Mouse (Mus musculus): ENCODE results near the gene Prdm15. TPM values are rescaled to one million over a fixed set of nuclear protein-coding genes. Genes with fewer than 3 reads are reported as not detected.

Prdm15 gene
- polyA plus RNA-seq, 1 experiment, result 11.0 TPM

DNA sequence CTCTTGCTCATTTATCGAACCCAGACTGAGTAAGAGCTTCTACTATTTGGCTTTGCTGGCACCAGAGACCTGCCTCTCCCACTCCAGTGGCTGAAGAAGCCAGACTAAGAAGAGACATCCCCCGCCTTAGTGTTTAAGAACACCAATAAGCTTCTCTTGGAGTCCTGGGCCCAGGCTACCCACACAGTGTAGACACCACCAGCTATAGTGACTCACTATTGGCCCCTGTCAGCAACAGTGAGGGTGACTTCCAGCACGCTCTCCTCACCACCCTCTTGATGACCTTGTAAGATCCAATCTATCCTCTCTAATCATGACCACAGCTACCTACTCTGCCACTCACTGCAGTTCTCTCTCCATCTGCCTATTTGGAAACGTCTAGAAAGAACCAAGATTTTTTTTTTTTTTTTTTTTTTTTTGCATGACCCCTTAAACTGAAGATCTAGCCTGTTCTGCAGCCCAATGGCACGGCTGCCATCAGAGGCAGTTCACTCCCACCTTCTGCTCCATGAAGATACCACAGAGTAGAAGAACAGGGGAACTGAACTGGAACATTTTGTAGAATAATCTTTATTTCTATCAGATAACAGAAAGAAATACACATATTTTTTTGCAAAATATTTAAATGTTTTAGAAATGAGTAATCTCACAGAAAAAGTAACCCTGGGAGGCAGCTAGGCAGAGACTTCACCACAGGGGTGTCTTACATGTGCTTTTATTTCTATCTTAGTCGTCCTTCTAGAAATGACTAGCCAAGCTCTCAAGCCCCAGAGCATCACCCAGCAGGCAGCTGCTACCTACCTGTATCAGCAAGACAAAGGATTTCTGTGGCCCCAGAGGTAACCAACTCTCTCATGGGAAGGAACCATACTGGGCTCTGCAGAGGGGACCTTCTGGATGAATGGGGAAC lies 17.8 kb upstream of the Prdm15 start:
- DNase-seq, result no peak
- Histone ChIP-seq H3K4me1 (ENCODE audit: control insufficient read depth, insufficient read depth, low read length) (no peaks in the 10 kb centered on the region), H3K4me3 (replicated peaks; ENCODE audit: extremely low read depth, low read depth, low read length) (no peak overlapping the region)
- no peak for TF ChIP-seq POLR2A (IDR thresholded peaks at IDR 0.05; ENCODE audit: borderline replicate concordance, extremely low read depth, low read depth, low read length)
- no peak for TF ChIP-seq CTCF (IDR thresholded peaks at IDR 0.05; ENCODE audit: insufficient read depth, low read length)
- WGBS, result 78% methylated on average over 6 of the region's 6 CpGs

GRCm38 (mm10) chr16:97863932-97864467 lies 12.3 kb upstream of the Prdm15 start:
- no peaks in the 10 kb centered on the region for H3K4me1 ChIP-seq (ENCODE audit: control insufficient read depth, insufficient read depth, low read length)
- no peak overlapping the region for H3K4me3 ChIP-seq (replicated peaks; ENCODE audit: extremely low read depth, low read depth, low read length)
- WGBS, result 80% methylated on average over 3 of the region's 3 CpGs
- TF ChIP-seq POLR2A (IDR thresholded peaks at IDR 0.05; ENCODE audit: borderline replicate concordance, extremely low read depth, low read depth, low read length) (no peak), CTCF (IDR thresholded peaks at IDR 0.05; ENCODE audit: insufficient read depth, low read length) (no peak)
- DNase-seq, result no peak

DNA sequence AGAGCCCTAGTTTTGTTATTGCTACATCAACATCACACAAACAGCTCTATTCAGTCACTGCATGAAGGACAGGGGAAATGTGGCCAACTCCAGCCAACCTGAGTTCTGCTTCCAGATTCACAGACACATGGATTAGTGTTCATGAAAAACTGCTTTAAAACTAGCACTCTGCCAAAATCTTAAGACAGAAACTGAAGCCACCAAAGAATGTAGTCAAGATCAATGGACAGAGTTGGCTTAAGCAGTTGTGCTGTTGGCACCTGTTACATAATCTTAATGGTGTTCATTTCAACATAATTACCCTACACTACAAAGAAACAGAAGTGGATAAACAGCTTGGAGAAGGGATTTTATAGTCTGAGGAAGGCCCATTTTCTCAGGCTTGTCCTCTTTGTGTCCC lies 4.4 kb upstream of the Prdm15 start:
- no peak for TF ChIP-seq CTCF (IDR thresholded peaks at IDR 0.05; ENCODE audit: insufficient read depth, low read length)
- TF ChIP-seq POLR2A (IDR thresholded peaks at IDR 0.05; ENCODE audit: borderline replicate concordance, extremely low read depth, low read depth, low read length), result no peak
- DNase-seq, result no peak
- no peak overlapping the region for H3K4me3 ChIP-seq (replicated peaks; ENCODE audit: extremely low read depth, low read depth, low read length)
- H3K4me1 ChIP-seq (ENCODE audit: control insufficient read depth, insufficient read depth, low read length), result no peaks in the 10 kb centered on the region

DNA sequence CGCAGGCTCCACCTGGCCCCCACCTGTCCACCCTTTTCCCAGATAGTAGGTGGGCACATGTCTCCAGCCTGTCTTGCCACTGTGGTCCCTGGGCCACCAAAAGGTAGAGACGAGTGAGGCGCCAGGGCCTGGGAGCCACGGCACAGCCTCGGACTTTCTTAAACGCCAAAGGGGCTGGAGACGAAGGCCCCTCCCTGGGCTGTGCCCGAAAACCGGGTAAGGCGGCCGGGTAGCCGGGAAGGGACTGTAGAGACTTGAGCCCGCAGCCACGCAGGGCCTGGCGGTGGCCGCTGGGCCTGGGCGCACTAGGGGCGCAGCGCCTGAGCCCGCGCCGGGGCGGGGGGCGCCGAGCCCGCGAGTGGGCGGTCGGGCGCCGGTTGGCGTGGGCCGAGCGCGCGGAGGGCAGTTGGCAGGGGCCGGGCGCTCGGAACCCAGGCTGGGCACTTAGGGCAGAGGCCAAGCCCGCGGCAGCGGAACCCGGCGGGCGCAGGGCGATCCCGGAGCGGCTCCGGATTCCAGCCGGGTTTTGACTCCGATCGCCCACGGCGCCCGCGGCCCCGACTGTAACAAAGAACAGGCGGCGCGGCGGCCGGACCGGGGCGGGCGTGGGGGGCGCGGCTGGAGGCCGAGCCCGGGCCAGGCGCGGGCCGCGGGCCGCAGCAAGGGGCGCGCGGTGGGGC lies 449 bp downstream of the Prdm15 start:
- peak overlapping the region; percentile 100 for H3K4me3 ChIP-seq (replicated peaks; ENCODE audit: extremely low read depth, low read depth, low read length)
- no peak for TF ChIP-seq CTCF (IDR thresholded peaks at IDR 0.05; ENCODE audit: insufficient read depth, low read length)
- TF ChIP-seq POLR2A (IDR thresholded peaks at IDR 0.05; ENCODE audit: borderline replicate concordance, extremely low read depth, low read depth, low read length), result peak; percentile 29; the same call in 1 of the 2 replicates
- DNase-seq, result peak; percentile 90
- WGBS, result under 1% methylated on average over 76 of the region's 77 CpGs
- peaks cover 6% of the 10 kb centered on the region; the same call in 1 of the 2 replicates for H3K4me1 ChIP-seq (ENCODE audit: control insufficient read depth, insufficient read depth, low read length)

- peak overlapping the region; percentile 100 for H3K4me3 ChIP-seq (replicated peaks; ENCODE audit: extremely low read depth, low read depth, low read length)
- no peak for TF ChIP-seq POLR2A (IDR thresholded peaks at IDR 0.05; ENCODE audit: borderline replicate concordance, extremely low read depth, low read depth, low read length)
- TF ChIP-seq CTCF (IDR thresholded peaks at IDR 0.05; ENCODE audit: insufficient read depth, low read length), result no peak
- no peak for DNase-seq
- WGBS, result under 1% methylated on average over 8 of the region's 11 CpGs
- peaks cover 6% of the 10 kb centered on the region; the same call in 1 of the 2 replicates for H3K4me1 ChIP-seq (ENCODE audit: control insufficient read depth, insufficient read depth, low read length)
These were observed 986 bp downstream of the Prdm15 start for GRCm38 (mm10) chr16:97850667-97851060.

GRCm38 (mm10) chr16:97848832-97849231 lies 2.8 kb downstream of the Prdm15 start:
- peaks cover 7% of the 10 kb centered on the region for H3K4me1 ChIP-seq (ENCODE audit: control insufficient read depth, insufficient read depth, low read length)
- TF ChIP-seq CTCF (IDR thresholded peaks at IDR 0.05; ENCODE audit: insufficient read depth, low read length) (no peak), POLR2A (IDR thresholded peaks at IDR 0.05; ENCODE audit: borderline replicate concordance, extremely low read depth, low read depth, low read length) (no peak)
- 81% methylated on average over 6 of the region's 6 CpGs for WGBS
- no peak overlapping the region for H3K4me3 ChIP-seq (replicated peaks; ENCODE audit: extremely low read depth, low read depth, low read length)
- DNase-seq, result no peak

DNA sequence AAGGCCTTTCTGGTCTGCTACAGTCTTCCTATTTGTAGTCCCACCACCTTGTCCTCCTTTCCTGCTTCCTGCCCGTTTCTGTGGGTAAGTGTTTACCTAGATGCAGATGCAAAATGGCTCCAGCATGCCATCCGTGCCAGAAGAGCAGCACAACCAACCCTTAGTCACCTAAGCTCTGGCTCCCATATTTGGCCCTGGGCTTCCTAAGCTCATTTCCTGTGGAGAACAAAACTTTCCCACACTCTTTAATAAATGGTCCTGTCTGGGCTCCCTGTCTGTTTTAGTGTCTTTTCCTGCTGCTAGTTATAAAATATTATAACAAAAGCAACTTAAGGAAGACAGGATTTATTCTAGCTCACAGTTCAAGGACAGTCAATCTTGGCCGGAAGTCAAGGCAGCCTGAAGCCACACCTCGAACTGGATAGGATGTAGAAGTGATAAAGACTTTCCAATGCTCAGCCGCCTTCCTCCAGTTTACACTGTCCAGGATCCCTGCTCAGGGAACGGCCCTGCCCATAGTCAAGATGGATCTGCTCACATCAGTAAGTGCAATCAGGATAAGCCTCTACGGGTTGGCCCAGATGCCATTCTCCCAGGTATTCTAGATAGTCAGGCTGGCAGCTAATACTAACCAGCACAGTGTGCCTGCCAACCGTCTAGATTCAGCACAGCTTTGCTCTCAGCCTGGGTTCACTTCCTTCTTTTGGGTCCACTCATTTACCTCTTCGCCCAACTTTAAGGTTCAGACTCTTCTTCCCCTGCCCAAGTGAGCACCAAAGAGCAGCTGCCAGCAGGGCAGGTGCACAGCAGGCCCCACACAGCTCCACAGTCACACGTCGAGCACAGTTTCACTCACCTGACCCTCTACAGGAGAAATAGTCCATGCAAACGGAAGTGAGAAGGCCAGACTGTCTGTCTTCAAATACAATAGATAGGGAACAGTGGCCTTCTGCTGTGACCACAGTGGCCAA lies 6.4 kb downstream of the Prdm15 start:
- WGBS, result 47% methylated on average over 12 of the region's 12 CpGs
- H3K4me1 ChIP-seq (ENCODE audit: control insufficient read depth, insufficient read depth, low read length), result peaks cover 7% of the 10 kb centered on the region
- DNase-seq, result no peak

GRCm38 (mm10) chr16:97832154-97832553 lies 19.5 kb downstream of the Prdm15 start:
- 85% methylated on average over 3 of the region's 3 CpGs for WGBS
- TF ChIP-seq CTCF (IDR thresholded peaks at IDR 0.05; ENCODE audit: insufficient read depth, low read length) (no peak), POLR2A (IDR thresholded peaks at IDR 0.05; ENCODE audit: borderline replicate concordance, extremely low read depth, low read depth, low read length) (no peak)
- Histone ChIP-seq H3K4me1 (ENCODE audit: control insufficient read depth, insufficient read depth, low read length) (no peaks in the 10 kb centered on the region), H3K4me3 (replicated peaks; ENCODE audit: extremely low read depth, low read depth, low read length) (no peak overlapping the region)
- no peak for DNase-seq

More for the DNA sequence above, 6.4 kb downstream of the Prdm15 start:
- TF ChIP-seq POLR2A (IDR thresholded peaks at IDR 0.05; ENCODE audit: borderline replicate concordance, extremely low read depth, low read depth, low read length), result no peak
- TF ChIP-seq CTCF (IDR thresholded peaks at IDR 0.05; ENCODE audit: insufficient read depth, low read length), result no peak
- H3K4me3 ChIP-seq (replicated peaks; ENCODE audit: extremely low read depth, low read depth, low read length), result no peak overlapping the region
